Mouse (Mus musculus) MEL (cell line): ENCODE results near the gene Fam129c. TPM values are rescaled to one million over a fixed set of nuclear protein-coding genes. Genes with fewer than 3 reads are reported as not detected.

Source experiments
- DNase-seq: peaks from one replicate; pipeline ENCODE4 v3.0.0; 2011; ENCODE audit warnings: low read depth, low spot score
- H3K27ac ChIP-seq: 2 replicates; pipeline ENCODE4 v1.5.1; 2012; ENCODE audit warnings: low read depth, mild to moderate bottlenecking, control low read depth, low read length, moderate library complexity; ENCODE audit not compliant: control insufficient read depth
- H3K27me3 ChIP-seq, 2 experiments: fragments of 150-350 bp in 1 of 2; sonication (generic) in 1 of 2; 2 replicates each; pipeline ENCODE4 v1.6.1; 2012; ENCODE audit warnings: low read length in 2 of 2, mild to moderate bottlenecking in 2 of 2, improper control_type of control experiment in 1 of 2, moderate library complexity in 1 of 2; ENCODE audit not compliant: insufficient read depth in 2 of 2, control insufficient read depth in 1 of 2
- H3K36me3 ChIP-seq, 2 experiments: 2 replicates each; pipeline ENCODE4 v1.6.1; 2012 to 2014; ENCODE audit warnings: low read length in 2 of 2, improper control_type of control experiment in 1 of 2, inconsistent platforms in 1 of 2, mild to moderate bottlenecking in 1 of 2; ENCODE audit not compliant: insufficient read depth in 2 of 2, control insufficient read depth in 1 of 2
- H3K4me1 ChIP-seq, 2 experiments: fragments of 150-350 bp in 1 of 2; sonication (generic) in 1 of 2; 2 replicates each; pipeline ENCODE4 v1.6.1; 2012; ENCODE audit warnings: low read length in 2 of 2, improper control_type of control experiment in 1 of 2, mild to moderate bottlenecking in 1 of 2; ENCODE audit not compliant: insufficient read depth in 2 of 2, control insufficient read depth in 1 of 2
- H3K4me3 ChIP-seq, 2 experiments: fragments of 150-350 bp in 1 of 2; sonication (generic) in 1 of 2; 2 replicates each; pipeline ENCODE4 v1.5.1; 2012; ENCODE audit warnings: low read depth in 2 of 2, low read length in 2 of 2, mild to moderate bottlenecking in 2 of 2, moderate library complexity in 2 of 2, control low read depth in 1 of 2, improper control_type of control experiment in 1 of 2; ENCODE audit not compliant: control insufficient read depth in 1 of 2, insufficient read depth in 1 of 2
- H3K79me2 ChIP-seq: 2 replicates; pipeline ENCODE4 v1.6.1; 2012; ENCODE audit warnings: mild to moderate bottlenecking, low read length, moderate library complexity; ENCODE audit not compliant: control insufficient read depth, poor library complexity, insufficient read depth
- H3K9ac ChIP-seq: 2 replicates; pipeline ENCODE4 v1.6.1; 2012; ENCODE audit warnings: low read depth, mild to moderate bottlenecking, control low read depth, low read length, moderate library complexity; ENCODE audit not compliant: control insufficient read depth, poor library complexity, severe bottlenecking
- H3K9me3 ChIP-seq: fragments of 150-350 bp; sonication (generic); replicated peaks from 2 replicates; pipeline ENCODE4 v1.6.1; 2012; ENCODE audit warnings: mild to moderate bottlenecking, low read length, improper control_type of control experiment, moderate library complexity; ENCODE audit not compliant: insufficient read depth
- CHD2 ChIP-seq: IDR thresholded peaks from 2 replicates; pipeline ENCODE4 v1.6.1; 2011; ENCODE audit warnings: low read length, improper control_type of control experiment
- CTCF ChIP-seq, 3 experiments: IDR thresholded peaks in 2 of 3; conservative IDR thresholded peaks in 1 of 3; 2 replicates each; pipeline ENCODE4 v1.5.1; 2011 to 2012; ENCODE audit warnings: low read length in 3 of 3, low read depth in 2 of 3, mild to moderate bottlenecking in 2 of 3, improper control_type of control experiment in 1 of 3, inconsistent platforms in 1 of 3, mixed read lengths in 1 of 3, moderate library complexity in 1 of 3; ENCODE audit not compliant: control insufficient read depth in 1 of 3, insufficient read depth in 1 of 3, poor library complexity in 1 of 3, severe bottlenecking in 1 of 3
- E2F4 ChIP-seq: IDR thresholded peaks from 2 replicates; pipeline ENCODE4 v1.6.1; 2011; ENCODE audit warnings: low read depth, low read length, improper control_type of control experiment, borderline replicate concordance
- ETS1 ChIP-seq: IDR thresholded peaks from 2 replicates; pipeline ENCODE4 v1.6.1; 2012; ENCODE audit warnings: low read depth, mild to moderate bottlenecking, inconsistent platforms, low read length, improper control_type of control experiment, moderate library complexity
- HCFC1 ChIP-seq: IDR thresholded peaks from 2 replicates; pipeline ENCODE4 v1.6.1; 2012; ENCODE audit warnings: low read depth, mild to moderate bottlenecking, inconsistent platforms, low read length, improper control_type of control experiment, moderate library complexity
- JUND ChIP-seq: IDR thresholded peaks from 2 replicates; pipeline ENCODE4 v1.6.1; 2011; ENCODE audit warnings: low read depth, mild to moderate bottlenecking, improper control_type of control experiment, low read length
- MAX ChIP-seq: IDR thresholded peaks from 2 replicates; pipeline ENCODE4 v1.6.1; 2011; ENCODE audit warnings: low read length, improper control_type of control experiment
- MAZ ChIP-seq: IDR thresholded peaks from 2 replicates; pipeline ENCODE4 v1.6.1; 2012; ENCODE audit warnings: low read depth, mild to moderate bottlenecking, inconsistent platforms, low read length, improper control_type of control experiment
- POLR2AphosphoS2 ChIP-seq: IDR thresholded peaks from 2 replicates; pipeline ENCODE4 v1.6.1; 2011; ENCODE audit warnings: low read length, improper control_type of control experiment
- POLR2AphosphoS5 ChIP-seq: IDR thresholded peaks from 2 replicates; pipeline ENCODE4 v1.6.1; 2012; ENCODE audit warnings: low read depth, borderline replicate concordance, mild to moderate bottlenecking, inconsistent platforms, low read length, moderate library complexity, mixed read lengths
- SMC3 ChIP-seq: IDR thresholded peaks from 2 replicates; pipeline ENCODE4 v1.6.1; 2011; ENCODE audit warnings: low read depth, low read length, improper control_type of control experiment
- TBP ChIP-seq: IDR thresholded peaks from 2 replicates; pipeline ENCODE4 v1.8.0; 2011; ENCODE audit warnings: low read depth, low read length, improper control_type of control experiment
- TCF12 ChIP-seq: IDR thresholded peaks from 2 replicates; pipeline ENCODE4 v1.6.1; 2014; ENCODE audit warnings: low read depth, mild to moderate bottlenecking, inconsistent platforms, low read length, improper control_type of control experiment, moderate library complexity
- UBTF ChIP-seq: IDR thresholded peaks from 2 replicates; pipeline ENCODE4 v1.6.1; 2012; ENCODE audit warnings: low read depth, mild to moderate bottlenecking, inconsistent platforms, low read length, improper control_type of control experiment, moderate library complexity, borderline replicate concordance; ENCODE audit not compliant: insufficient read depth
- USF1 ChIP-seq: IDR thresholded peaks from 2 replicates; pipeline ENCODE4 v1.6.1; 2014; ENCODE audit warnings: low read depth, mild to moderate bottlenecking, inconsistent platforms, low read length, improper control_type of control experiment, moderate library complexity
- USF2 ChIP-seq, 2 experiments: IDR thresholded peaks; 2 replicates each; pipeline ENCODE4 v1.6.1; 2011 to 2012; ENCODE audit warnings: improper control_type of control experiment in 2 of 2, low read length in 2 of 2, borderline replicate concordance in 1 of 2, inconsistent platforms in 1 of 2, low read depth in 1 of 2, mild to moderate bottlenecking in 1 of 2; ENCODE audit not compliant: insufficient read depth in 1 of 2
- ZKSCAN1 ChIP-seq: IDR thresholded peaks from 2 replicates; pipeline ENCODE4 v1.6.1; 2012; ENCODE audit warnings: low read depth, mild to moderate bottlenecking, inconsistent platforms, low read length, improper control_type of control experiment, moderate library complexity
- ZMIZ1 ChIP-seq: IDR thresholded peaks from 2 replicates; pipeline ENCODE4 v1.6.1; 2012; ENCODE audit warnings: low read depth, mild to moderate bottlenecking, inconsistent platforms, low read length, improper control_type of control experiment, moderate library complexity
- ZNF384 ChIP-seq: IDR thresholded peaks from 2 replicates; pipeline ENCODE4 v1.6.1; 2012; ENCODE audit warnings: low read depth, mild to moderate bottlenecking, inconsistent platforms, low read length, improper control_type of control experiment
- polyA plus RNA-seq, 2 experiments: library from polyadenylated mRNA; stranded (reverse) in 1 of 2; unstranded in 1 of 2; fragments of >175 nt in 1 of 2; fragments of >200 nt in 1 of 2; gene quantifications; 2 replicates each; pipeline versions ENCODE4 v1.2.1 to v1.2.4; 2012; ENCODE audit warnings: low replicate concordance in 2 of 2, low read depth in 1 of 2; ENCODE audit not compliant: insufficient read length in 2 of 2, insufficient read depth in 1 of 2, missing spikeins in 1 of 2
- total RNA-seq: library from RNA; depleted of rRNA; stranded (reverse); fragments of 300-350 nt; gene quantifications from 2 replicates; pipeline ENCODE4 v1.2.3, GENCODE M21; 2012

Gene Fam129c
- total and polyA plus RNA-seq, 3 experiments = 7.6 to 8.3 TPM; not detected in 1

DNA sequence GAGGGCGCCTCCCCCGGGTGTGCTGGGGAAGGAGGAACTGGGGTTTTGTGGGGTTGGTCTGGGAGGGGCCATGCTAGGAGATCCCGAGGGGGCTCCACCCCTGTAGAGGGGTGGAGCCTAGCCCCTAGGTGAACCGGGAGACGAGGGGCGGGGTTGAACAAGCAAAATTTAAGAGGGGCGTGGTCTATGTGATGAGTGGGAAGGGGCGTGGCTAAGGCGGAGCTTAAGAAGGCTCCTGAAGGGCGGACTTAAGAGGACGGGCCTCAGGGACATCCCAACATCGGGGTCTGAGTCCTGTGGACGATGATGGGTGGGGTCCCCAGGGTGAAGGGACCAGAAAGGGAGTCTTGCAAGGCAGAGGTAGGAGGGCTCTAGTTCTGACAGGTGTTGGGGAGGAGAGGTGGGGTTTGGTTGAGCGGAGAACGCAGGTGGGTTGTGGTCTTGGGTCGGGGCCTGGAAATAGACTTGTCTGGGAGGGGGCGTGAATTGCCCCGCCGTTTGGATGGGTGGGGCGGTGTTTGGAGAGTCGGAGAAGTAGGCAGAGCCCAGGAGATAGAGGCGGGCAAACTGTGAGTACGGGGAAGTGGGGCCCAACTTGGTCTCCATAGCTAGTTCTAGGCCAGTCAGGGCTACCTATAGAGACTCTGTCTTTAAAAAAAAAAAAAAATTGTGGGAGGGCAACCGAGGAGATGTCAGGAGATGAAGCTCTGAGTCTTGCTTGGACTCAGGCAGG is 38.3 kb upstream of the Fam129c start:
- Histone ChIP-seq H3K36me3 (peaks cover 0 to 14% of the 10 kb centered on the region in 2 experiments; a peak in 2 of 4 replicates), H3K9ac (peak overlapping the region; percentile 80), H3K79me2 (no peaks in the 10 kb centered on the region), H3K4me1 (peaks cover 4 to 24% of the 10 kb centered on the region in 2 experiments), H3K27ac (no peak overlapping the region), H3K27me3 (no peaks in the 10 kb centered on the region), H3K9me3 (no peaks in the 10 kb centered on the region), H3K4me3 (peak overlapping the region; percentile 74 to 97)
- peak; percentile 98 for DNase-seq
- TF ChIP-seq ZMIZ1 = peak; percentile 12; the same call in 1 of the 2 replicates
- TF ChIP-seq ZNF384 = peak; percentile 61
- TF ChIP-seq POLR2AphosphoS5 = no peak
- TF ChIP-seq TBP = peak; percentile 23
- peak; percentile 37; the same call in 1 of the 2 replicates for TF ChIP-seq HCFC1
- TF ChIP-seq MAZ = peak; percentile 66
- TF ChIP-seq CTCF (IDR thresholded peaks at IDR 0.05 in 2 of 3, conservative IDR thresholded peaks at IDR 0.05 in 1 of 3; ENCODE audit: control insufficient read depth in 1 of 3, insufficient read depth in 1 of 3, low read depth in 2 of 3, low read length in 3 of 3, poor library complexity in 1 of 3, severe bottlenecking in 1 of 3) = peak in 2 of 3 experiments; percentile 43 to 50; a peak in 3 of 6 replicates
- TF ChIP-seq ZKSCAN1 = no peak
- TF ChIP-seq UBTF = 0 out of 2 replicates have a peak, but pooled peaks have one; percentile 6
- TF ChIP-seq E2F4 = no peak

- H3K27me3 ChIP-seq = no peaks in the 10 kb centered on the region
These were observed 37.4 kb upstream of the Fam129c start for GRCm38 (mm10) chr8:71560071-71560470.

GRCm38 (mm10) chr8:71560765-71561164 is 36.7 kb upstream of the Fam129c start:
- no peaks in the 10 kb centered on the region for H3K9me3 ChIP-seq
- no peak for DNase-seq
- H3K9ac ChIP-seq = no peak overlapping the region
- TF ChIP-seq CHD2 (no peak), TBP (no peak), JUND (no peak), USF2 (IDR thresholded peaks at IDR 0.05; ENCODE audit: borderline replicate concordance in 1 of 2, insufficient read depth in 1 of 2, low read depth in 1 of 2, low read length in 2 of 2) (no peak)
- H3K79me2 ChIP-seq = no peaks in the 10 kb centered on the region
- H3K27me3 ChIP-seq = no peaks in the 10 kb centered on the region
- H3K4me1 ChIP-seq = peaks cover 4 to 11% of the 10 kb centered on the region in 2 experiments; a peak in 3 of 4 replicates
- H3K4me3 ChIP-seq = no peak overlapping the region
- no peak overlapping the region for H3K27ac ChIP-seq
- H3K36me3 ChIP-seq = peaks cover 0 to 7% of the 10 kb centered on the region in 2 experiments; a peak in 2 of 4 replicates

More at GRCm38 (mm10) chr8:71560071-71560470, 37.4 kb upstream of the Fam129c start:
- H3K36me3 ChIP-seq = peaks cover 0 to 8% of the 10 kb centered on the region in 2 experiments; a peak in 2 of 4 replicates
- no peak for TF ChIP-seq MAX
- no peak for TF ChIP-seq SMC3
- TF ChIP-seq POLR2AphosphoS2 = no peak
- no peak for TF ChIP-seq POLR2AphosphoS5
- no peak for TF ChIP-seq TCF12
- TF ChIP-seq USF1 = no peak
- no peak for TF ChIP-seq ETS1
- peak; percentile 34 for DNase-seq
- H3K79me2 ChIP-seq = no peaks in the 10 kb centered on the region
- peaks cover 4 to 15% of the 10 kb centered on the region in 2 experiments; a peak in 3 of 4 replicates for H3K4me1 ChIP-seq
- no peak overlapping the region for H3K9ac ChIP-seq
- no peaks in the 10 kb centered on the region for H3K9me3 ChIP-seq
- no peak overlapping the region; a peak in 1 of 4 replicates for H3K4me3 ChIP-seq
- H3K27ac ChIP-seq = no peak overlapping the region
